ENCODE assay signal across 49 mouse cellular contexts in the genomic region with DNA sequence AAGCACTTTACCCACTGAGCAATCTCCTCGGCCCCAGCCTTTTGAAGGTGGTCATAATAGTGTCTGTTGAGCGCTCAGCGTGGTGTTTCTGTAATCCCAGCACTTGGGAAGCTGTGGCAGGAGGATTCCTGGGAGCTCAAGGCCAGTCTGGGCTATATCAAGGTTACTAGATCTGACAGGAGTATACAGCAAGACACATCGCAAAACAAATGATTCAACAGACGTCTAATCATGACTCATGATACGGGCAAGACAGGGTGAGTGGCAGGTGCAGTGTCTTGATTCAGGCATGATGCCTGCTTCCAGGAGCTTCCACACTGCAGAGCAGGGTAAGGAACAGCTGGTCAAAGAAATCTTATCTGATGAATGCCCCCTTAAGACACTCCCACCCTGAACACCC. TPM values are rescaled to one million over a fixed set of nuclear protein-coding genes. Genes with fewer than 3 reads are reported as not detected.
"Had no signal": no experiment of that assay in that cellular context is flagged by ENCODE, and none has a peak within 500 bp of the region (broad histone marks: within the 10 kb centered on the region; RNA-seq: fewer than 3 reads in every experiment).

No protein-coding gene starts in this region.

- H3K36me3 ChIP-seq: heart, embryonic 13.5 days; heart, embryonic 15.5 days; hindbrain, embryonic 10.5 days; hindbrain, embryonic 12.5 days; hindbrain, embryonic 13.5 days; hindbrain, embryonic 15.5 days; intestine, embryonic 15.5 days; kidney, embryonic 15.5 days had no signal

- DNase-seq: heart, postnatal 10 days; heart, postnatal 14 days; heart, postnatal 36 days; heart, postnatal 4 days; kidney, adult 11 months; kidney, adult 18-20 months; kidney, adult 2 months; kidney, adult 8-10 months; kidney, adult 9 months; kidney, postnatal 10 days; kidney, postnatal 14 days; kidney, postnatal 25 days; kidney, postnatal 36 days; kidney, postnatal 4 days; layer of hippocampus, adult 9-11 months; layer of hippocampus, postnatal 36 days had no signal

- H3K4me3 ChIP-seq: heart, embryonic 13.5 days; heart, embryonic 15.5 days; hindbrain, embryonic 10.5 days; hindbrain, embryonic 12.5 days; hindbrain, embryonic 13.5 days; hindbrain, embryonic 15.5 days; intestine, embryonic 15.5 days; kidney, embryonic 15.5 days; layer of hippocampus, adult 2 months; left cerebral cortex, adult 2 months had no signal

- H3K27me3 ChIP-seq: heart, embryonic 13.5 days; heart, embryonic 15.5 days; hindbrain, embryonic 12.5 days; hindbrain, embryonic 13.5 days; hindbrain, embryonic 15.5 days; intestine, embryonic 15.5 days; kidney, embryonic 15.5 days had no signal

RNA-seq across cellular contexts. Expression of a gene that starts 7.3 kb away (rescaled TPM):
- total RNA-seq: hindbrain, postnatal 0 days had no signal

RNA-seq across cellular contexts. Expression of a gene that starts 18.2 kb away (rescaled TPM):
- total RNA-seq: heart, postnatal 10 days; heart, postnatal 14 days; heart, postnatal 25 days; heart, postnatal 36 days; heart, postnatal 4 days; hematopoietic stem cell, adult 5-6 weeks; hindbrain, postnatal 0 days; layer of hippocampus, adult 2 months; left cerebral cortex, adult 18-20 months; left cerebral cortex, adult 2 months; left cerebral cortex, adult 8-10 months had no signal
- polyA plus RNA-seq: heart, embryonic 13.5 days; heart, embryonic 14.5 days; heart, embryonic 15.5 days; heart, postnatal 0 days; hindbrain, embryonic 10.5 days; hindbrain, embryonic 11.5 days; hindbrain, embryonic 12.5 days; hindbrain, embryonic 13.5 days; hindbrain, embryonic 14.5 days; inflammation-experienced regulatory T-cells, adult 6 months; kidney, adult 2 months; kidney, embryonic 14.5 days; kidney, embryonic 15.5 days; kidney, embryonic 16.5 days; kidney, postnatal 0 days had no signal

RNA-seq across cellular contexts. Expression of a gene that starts 37.5 kb away (rescaled TPM):
- total RNA-seq: heart, postnatal 10 days; heart, postnatal 14 days; heart, postnatal 4 days; hematopoietic stem cell, adult 5-6 weeks; hindbrain, postnatal 0 days; layer of hippocampus, adult 18-20 months; layer of hippocampus, adult 2 months; layer of hippocampus, adult 8-10 months; layer of hippocampus, postnatal 14 days; layer of hippocampus, postnatal 25 days; layer of hippocampus, postnatal 36 days; left cerebral cortex, adult 18-20 months; left cerebral cortex, adult 2 months; left cerebral cortex, adult 8-10 months had no signal
- polyA plus RNA-seq: heart, embryonic 13.5 days; heart, embryonic 14.5 days; heart, embryonic 15.5 days; heart, embryonic 16.5 days; heart, postnatal 0 days; hindbrain, embryonic 10.5 days; hindbrain, embryonic 11.5 days; hindbrain, embryonic 12.5 days; hindbrain, embryonic 13.5 days; hindbrain, embryonic 14.5 days; hindbrain, embryonic 15.5 days; hindbrain, embryonic 16.5 days; hindbrain, postnatal 0 days; inflammation-experienced regulatory T-cells, adult 6 months; kidney, embryonic 14.5 days; kidney, embryonic 15.5 days; kidney, embryonic 16.5 days; kidney, postnatal 0 days had no signal

RNA-seq across cellular contexts. Expression of a gene that starts 45.7 kb away (rescaled TPM):
- total RNA-seq: heart, postnatal 10 days; heart, postnatal 14 days; heart, postnatal 25 days; heart, postnatal 36 days; heart, postnatal 4 days; hematopoietic stem cell, adult 5-6 weeks had no signal
- polyA plus RNA-seq: heart, embryonic 13.5 days; heart, embryonic 14.5 days; heart, embryonic 15.5 days; heart, embryonic 16.5 days; heart, postnatal 0 days; inflammation-experienced regulatory T-cells, adult 6 months; intestine, embryonic 14.5 days; intestine, embryonic 16.5 days; intestine, postnatal 0 days; kidney, adult 2 months; kidney, embryonic 15.5 days; large intestine, adult 2 months had no signal
